Mouse (Mus musculus) spleen, postnatal 4 days (tissue): Measurements from ENCODE around the gene Nlrp9c.
"Not testable (repeated sequence)": the region's sequence is repeated elsewhere in the genome, so short reads cannot be mapped to it uniquely, and the experiment has no call there.

Experiments used
- DNase-seq, 2 experiments: peaks; one replicate each; pipeline ENCODE4 v3.0.0; 2022; ENCODE audit warnings: low spot score in 2 of 2

Gene Nlrp9c

GRCm38 (mm10) chr7:26403600-26403999 is at the start of gene Nlrp9c:
Gene Nlrp9c (minus strand): TSS chr7:26403700.
- not testable (repeated sequence) for DNase-seq

- no peak for DNase-seq
These were observed 31.3 kb upstream of the Nlrp9c start, which contains the start of gene Nlrp4a for GRCm38 (mm10) chr7:26434813-26435212. Gene Nlrp4a (plus strand): TSS chr7:26435113.

- not testable (repeated sequence) for DNase-seq
These were observed 11.7 kb downstream of the Nlrp9c start for GRCm38 (mm10) chr7:26391811-26392210.

- DNase-seq: not testable (repeated sequence)
These were observed 12.4 kb downstream of the Nlrp9c start for GRCm38 (mm10) chr7:26391137-26391536.

GRCm38 (mm10) chr7:26386691-26387090 is 16.8 kb downstream of the Nlrp9c start:
- not testable (repeated sequence) for DNase-seq

- DNase-seq: no peak
These were observed 22.7 kb downstream of the Nlrp9c start for GRCm38 (mm10) chr7:26380807-26381206.

GRCm38 (mm10) chr7:26373221-26373620 is 30.3 kb downstream of the Nlrp9c start:
- DNase-seq: not testable (repeated sequence)

GRCm38 (mm10) chr7:26356719-26357118 is 46.8 kb downstream of the Nlrp9c start:
- not testable (repeated sequence) for DNase-seq

- not testable (repeated sequence) for DNase-seq
These were observed 51.2 kb downstream of the Nlrp9c start for GRCm38 (mm10) chr7:26352258-26352657.

GRCm38 (mm10) chr7:26350177-26350576 is 53.3 kb downstream of the Nlrp9c start:
- not testable (repeated sequence) for DNase-seq

- DNase-seq: not testable (repeated sequence)
These were observed 83.1 kb downstream of the Nlrp9c start for GRCm38 (mm10) chr7:26320361-26320760.

GRCm38 (mm10) chr7:26315809-26316208 is 87.7 kb downstream of the Nlrp9c start:
- DNase-seq: not testable (repeated sequence)

- DNase-seq: not testable (repeated sequence)
These were observed 88.3 kb downstream of the Nlrp9c start for GRCm38 (mm10) chr7:26315194-26315593.

- DNase-seq: not testable (repeated sequence)
These were observed 91.7 kb downstream of the Nlrp9c start for GRCm38 (mm10) chr7:26311786-26312185.

GRCm38 (mm10) chr7:26306926-26307325 is 96.6 kb downstream of the Nlrp9c start, which contains the start of gene Cyp2a4:
Gene Cyp2a4 (plus strand): TSS chr7:26307169.
- DNase-seq: not testable (repeated sequence)

GRCm38 (mm10) chr7:26303429-26304166 is 99.9 kb downstream of the Nlrp9c start:
- not testable (repeated sequence) for DNase-seq
